Mouse (Mus musculus) thymus, adult 18-20 months (tissue): ENCODE data around the gene Gm14137.
A peak's percentile ranks its signal among the peaks of the same experiment; 100 is the strongest.

ENCODE experiments used
- DNase-seq, 2 experiments: peaks; one replicate each; pipeline ENCODE4 v3.0.0; 2022; ENCODE audit warnings: mixed read lengths in 2 of 2

The Gm14137 gene

GRCm38 (mm10) chr2:119173991-119174651 lies at the start of gene Gm14137:
Gm14137 (plus strand) TSS chr2:119174509.
- no peak for DNase-seq

GRCm38 (mm10) chr2:119136346-119136898 lies 37.9 kb upstream of the Gm14137 start:
- no peak for DNase-seq

- DNase-seq, result no peak
Observed at GRCm38 (mm10) chr2:119145199-119145598, 29.1 kb upstream of the Gm14137 start.

- DNase-seq, result no peak
Observed at GRCm38 (mm10) chr2:119146435-119146834, 27.9 kb upstream of the Gm14137 start.

GRCm38 (mm10) chr2:119147160-119147678 lies 27.1 kb upstream of the Gm14137 start:
- DNase-seq, result no peak

- DNase-seq, result no peak
Observed at GRCm38 (mm10) chr2:119147775-119148174, 26.5 kb upstream of the Gm14137 start.

- DNase-seq, result no peak
Observed at GRCm38 (mm10) chr2:119152255-119152654, 22.1 kb upstream of the Gm14137 start.

- no peak for DNase-seq
Observed at GRCm38 (mm10) chr2:119154683-119155082, 19.6 kb upstream of the Gm14137 start.

- no peak for DNase-seq
Observed at GRCm38 (mm10) chr2:119155388-119155787, 18.9 kb upstream of the Gm14137 start.

- DNase-seq, result no peak
Observed at GRCm38 (mm10) chr2:119156081-119156680, 18.1 kb upstream of the Gm14137 start.

- peak; percentile 81 to 85 for DNase-seq
Observed at GRCm38 (mm10) chr2:119156681-119157572, 17.4 kb upstream of the Gm14137 start, which contains the start of gene Rmdn3. Rmdn3 (minus strand) TSS chr2:119157034.

- DNase-seq, result no peak
Observed at GRCm38 (mm10) chr2:119157836-119158235, 16.5 kb upstream of the Gm14137 start.

GRCm38 (mm10) chr2:119161247-119161646 lies 13.1 kb upstream of the Gm14137 start:
- DNase-seq, result no peak

- no peak for DNase-seq
Observed at GRCm38 (mm10) chr2:119163135-119163534, 11.2 kb upstream of the Gm14137 start.

GRCm38 (mm10) chr2:119163999-119164398 lies 10.3 kb upstream of the Gm14137 start:
- no peak for DNase-seq

- no peak for DNase-seq
Observed at GRCm38 (mm10) chr2:119165401-119165800, 8.9 kb upstream of the Gm14137 start.

- DNase-seq, result no peak
Observed at GRCm38 (mm10) chr2:119166901-119167865, 7.1 kb upstream of the Gm14137 start, which contains the start of gene Gchfr. Gchfr (plus strand) TSS chr2:119167773.

GRCm38 (mm10) chr2:119167866-119168256 lies 6.4 kb upstream of the Gm14137 start:
- no peak for DNase-seq

GRCm38 (mm10) chr2:119170282-119170681 lies 4.0 kb upstream of the Gm14137 start:
- DNase-seq, result no peak

GRCm38 (mm10) chr2:119171574-119171973 lies 2.7 kb upstream of the Gm14137 start:
- DNase-seq, result no peak

- DNase-seq, result no peak
Observed at GRCm38 (mm10) chr2:119172446-119172845, 1.9 kb upstream of the Gm14137 start.
